Mouse (Mus musculus): ENCODE results near the gene Hoxc13.

GRCm38 (mm10) chr15:102976171-102976570, 55.3 kb downstream of the Hoxc13 start, which contains the start of gene Hoxc9:
- no peak for TF ChIP-seq POLR2A (IDR thresholded peaks at IDR 0.05; ENCODE audit: extremely low read depth, insufficient read depth, low read length)
- no peak for TF ChIP-seq CTCF (IDR thresholded peaks at IDR 0.05; ENCODE audit: extremely low read depth, insufficient read depth, low read length)
